Mouse (Mus musculus) cerebellum, adult 2 months (tissue): ENCODE results near the gene Rsl24d1.

Source experiments
- CTCF ChIP-seq: fragments of 200-500 bp; IDR thresholded peaks from 2 replicates; pipeline ENCODE4 v1.5.1; 2011; ENCODE audit warnings: low read depth, mild to moderate bottlenecking, control low read depth, low read length, moderate library complexity, borderline replicate concordance; ENCODE audit not compliant: insufficient read depth
- POLR2A ChIP-seq: fragments of 200-500 bp; IDR thresholded peaks from 2 replicates; pipeline ENCODE4 v1.6.1; 2011; ENCODE audit warnings: low read length, control low read depth, borderline replicate concordance; ENCODE audit not compliant: insufficient read depth

- TF ChIP-seq CTCF (no peak), POLR2A (no peak)
Observed at GRCm38 (mm10) chr9:73103880-73104198, 9.4 kb upstream of the Rsl24d1 start.
